8 mouse cellular contexts compared by ENCODE assay signal in the genomic region with DNA sequence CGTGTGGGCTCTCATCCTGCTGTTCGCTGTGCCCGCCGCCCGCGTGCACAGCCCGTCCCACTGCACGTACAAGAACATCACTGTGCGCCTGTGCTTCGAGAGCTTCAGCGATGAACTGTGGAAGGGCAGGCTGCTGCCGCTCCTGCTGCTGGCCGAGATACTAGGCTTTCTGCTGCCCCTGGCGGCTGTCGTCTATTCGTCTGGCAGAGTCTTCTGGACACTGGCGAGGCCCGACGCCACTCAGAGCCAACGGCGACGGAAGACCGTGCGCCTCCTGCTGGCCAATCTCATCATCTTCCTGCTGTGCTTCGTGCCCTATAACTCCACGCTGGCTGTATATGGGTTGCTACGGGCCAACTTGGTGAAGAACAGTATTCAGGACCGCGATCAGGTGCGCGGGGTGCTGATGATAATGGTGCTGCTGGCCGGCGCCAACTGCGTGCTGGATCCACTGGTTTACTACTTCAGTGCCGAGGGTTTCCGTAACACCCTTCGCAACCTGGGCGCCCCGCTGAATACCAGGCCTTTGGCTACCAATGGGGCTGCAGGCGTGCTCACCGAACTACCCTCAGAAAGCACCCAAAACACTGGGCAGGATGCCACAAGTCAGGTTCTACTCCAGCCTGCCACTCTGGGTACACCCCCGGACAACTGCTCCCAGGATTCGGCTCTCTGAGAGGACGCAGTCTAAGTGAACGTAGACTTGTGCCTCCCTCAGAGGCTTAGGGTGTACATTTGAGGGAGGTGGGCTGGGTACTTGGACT. TPM values are rescaled to one million over a fixed set of nuclear protein-coding genes. Genes with fewer than 3 reads are reported as not detected.
A peak's percentile ranks its signal among the peaks of the same experiment; 100 is the strongest.
DNase-seq lines count a peak whose midpoint lies in the region; ATAC-seq and TF ChIP-seq lines count a peak whose summit lies in the region.

No protein-coding gene starts in this region.

- no peaks in the 10 kb centered on the region for H3K4me1 ChIP-seq in bone marrow, adult 2 months (ENCODE audit: control insufficient read depth, insufficient read depth, low read length)
- peaks cover 8% of the 10 kb centered on the region for H3K4me1 ChIP-seq in embryonic facial prominence, embryonic 13.5 days
- H3K4me1 ChIP-seq in limb, embryonic 15.5 days = peaks cover 13% of the 10 kb centered on the region; the same call in 1 of the 2 replicates
- H3K4me1 ChIP-seq in neural tube, embryonic 11.5 days (ENCODE audit: control insufficient read depth, insufficient read depth, low read length) = peaks cover 3% of the 10 kb centered on the region; the same call in 1 of the 2 replicates

- 84% methylated on average over 45 of the region's 45 CpGs for WGBS in bone marrow, adult 2 months
- 22% methylated on average over 45 of the region's 45 CpGs for WGBS in embryonic facial prominence, embryonic 13.5 days
- 24% methylated on average over 45 of the region's 45 CpGs for WGBS in limb, embryonic 15.5 days
- WGBS in neural tube, embryonic 11.5 days = 23% methylated on average over 45 of the region's 45 CpGs

- no peaks in the 10 kb centered on the region for H3K36me3 ChIP-seq in embryonic facial prominence, embryonic 13.5 days
- no peaks in the 10 kb centered on the region for H3K36me3 ChIP-seq in limb, embryonic 15.5 days
- H3K36me3 ChIP-seq in neural tube, embryonic 11.5 days (ENCODE audit: control insufficient read depth, insufficient read depth, low read length) = no peaks in the 10 kb centered on the region

- DNase-seq in 3T3-L1 (ENCODE audit: low read depth, low spot score) = peak; percentile 72
- DNase-seq in heart, adult 9 months (ENCODE audit: low spot score in 2 of 2) = peak; percentile 86 to 91
- peak; percentile 94 for DNase-seq in kidney, adult 9 months
- DNase-seq in neural tube, embryonic 11.5 days (ENCODE audit: low spot score) = peak; percentile 96
- DNase-seq in urinary bladder, adult 2 months (ENCODE audit: low spot score) = peak; percentile 73

- H3K9me3 ChIP-seq in embryonic facial prominence, embryonic 13.5 days = no peaks in the 10 kb centered on the region
- H3K9me3 ChIP-seq in limb, embryonic 15.5 days = no peaks in the 10 kb centered on the region
- H3K9me3 ChIP-seq in neural tube, embryonic 11.5 days (ENCODE audit: control insufficient read depth, low read length) = no peaks in the 10 kb centered on the region

- H3K27ac ChIP-seq in bone marrow, adult 2 months (ENCODE audit: control insufficient read depth, insufficient read depth, low read depth, low read length, poor library complexity) = 0 out of 2 replicates have a peak overlapping the region, but pooled peaks have one; percentile 14
- peak overlapping the region; percentile 85 for H3K27ac ChIP-seq in embryonic facial prominence, embryonic 13.5 days
- peak overlapping the region; percentile 85 for H3K27ac ChIP-seq in limb, embryonic 15.5 days
- H3K27ac ChIP-seq in neural tube, embryonic 11.5 days (ENCODE audit: low read depth, low read length) = peak overlapping the region; percentile 83

- ATAC-seq in embryonic facial prominence, embryonic 13.5 days (ENCODE audit: insufficient number of reproducible peaks, insufficient read depth, low FRiP score, low TSS enrichment, low read depth) = peak; percentile 86
- peak; percentile 87 for ATAC-seq in limb, embryonic 15.5 days (ENCODE audit: insufficient number of reproducible peaks, low FRiP score, low TSS enrichment, low read depth)
- peak; percentile 90 for ATAC-seq in neural tube, embryonic 11.5 days (ENCODE audit: insufficient read depth, low FRiP score, low TSS enrichment)

- peak overlapping the region; percentile 77 for H3K9ac ChIP-seq in embryonic facial prominence, embryonic 13.5 days
- H3K9ac ChIP-seq in limb, embryonic 15.5 days = peak overlapping the region; percentile 46
- peak overlapping the region; percentile 75 for H3K9ac ChIP-seq in neural tube, embryonic 11.5 days (ENCODE audit: low read length)

- TF ChIP-seq POLR2A in bone marrow, adult 2 months (IDR thresholded peaks at IDR 0.05; ENCODE audit: borderline replicate concordance, control insufficient read depth, low read depth, low read length) = peak; percentile 23; the same call in 1 of the 2 replicates

- H3K4me2 ChIP-seq in embryonic facial prominence, embryonic 13.5 days = peak overlapping the region; percentile 78
- H3K4me2 ChIP-seq in limb, embryonic 15.5 days = peak overlapping the region; percentile 74
- H3K4me2 ChIP-seq in neural tube, embryonic 11.5 days (ENCODE audit: low read depth) = peak overlapping the region; percentile 72

- no peaks in the 10 kb centered on the region; the same call in 1 of the 2 replicates for H3K27me3 ChIP-seq in embryonic facial prominence, embryonic 13.5 days
- no peaks in the 10 kb centered on the region for H3K27me3 ChIP-seq in limb, embryonic 15.5 days
- H3K27me3 ChIP-seq in neural tube, embryonic 11.5 days (ENCODE audit: control insufficient read depth, insufficient read depth, low read length) = no peaks in the 10 kb centered on the region

- TF ChIP-seq CTCF in bone marrow, adult 2 months (IDR thresholded peaks at IDR 0.05; ENCODE audit: control insufficient read depth, insufficient read depth, low read length) = peak; percentile 39; the same call in 1 of the 2 replicates

- H3K4me3 ChIP-seq in bone marrow, adult 2 months (replicated peaks; ENCODE audit: control insufficient read depth, low read depth, low read length) = no peak overlapping the region
- H3K4me3 ChIP-seq in embryonic facial prominence, embryonic 13.5 days = peak overlapping the region; percentile 48
- peak overlapping the region; percentile 46 for H3K4me3 ChIP-seq in limb, embryonic 15.5 days
- H3K4me3 ChIP-seq in neural tube, embryonic 11.5 days (ENCODE audit: low read depth, low read length) = peak overlapping the region; percentile 36

RNA-seq across cellular contexts. Expression of gene Chd4, which starts 13.8 kb away (rescaled TPM):
- 66.8 and 106 TPM in 2 replicates for polyA plus RNA-seq in bone marrow, adult 2 months (2011; ENCODE audit: insufficient read depth, insufficient read length, low replicate concordance, missing spikeins)
- polyA plus RNA-seq in embryonic facial prominence, embryonic 13.5 days (2015; fragmentation: Nextera tagmentation; extraction: Ambion mirVana) = 83.3 and 91.2 TPM in 2 replicates
- polyA plus RNA-seq in limb, embryonic 15.5 days (2015; fragmentation: Nextera tagmentation; extraction: Ambion mirVana) = 66.7 TPM in 2 replicates
- 117 and 123 TPM in 2 replicates for polyA plus RNA-seq in neural tube, embryonic 11.5 days (2014; fragmentation: Nextera tagmentation; extraction: Ambion mirVana)
- 43.1 and 78.9 TPM in 2 replicates for polyA plus RNA-seq in urinary bladder, adult 2 months (2012; rRNA removed)

RNA-seq across cellular contexts. Expression of gene Lpar5, which starts 14.3 kb away (rescaled TPM):
- polyA plus RNA-seq in bone marrow, adult 2 months (2011; ENCODE audit: insufficient read depth, insufficient read length, low replicate concordance, missing spikeins) = not detected in 2 replicates
- polyA plus RNA-seq in embryonic facial prominence, embryonic 13.5 days (2015; fragmentation: Nextera tagmentation; extraction: Ambion mirVana) = 0.59 and 0.97 TPM in 2 replicates
- polyA plus RNA-seq in limb, embryonic 15.5 days (2015; fragmentation: Nextera tagmentation; extraction: Ambion mirVana) = 6.5 and 6.6 TPM in 2 replicates
- 0.34 and 0.57 TPM in 2 replicates for polyA plus RNA-seq in neural tube, embryonic 11.5 days (2014; fragmentation: Nextera tagmentation; extraction: Ambion mirVana)
- polyA plus RNA-seq in urinary bladder, adult 2 months (2012; rRNA removed) = 2.9 and 4.2 TPM in 2 replicates

RNA-seq across cellular contexts. Expression of gene Acrbp, which starts 32.5 kb away (rescaled TPM):
- 24.3 and 45.9 TPM in 2 replicates for polyA plus RNA-seq in bone marrow, adult 2 months (2011; ENCODE audit: insufficient read depth, insufficient read length, low replicate concordance, missing spikeins)
- polyA plus RNA-seq in embryonic facial prominence, embryonic 13.5 days (2015; fragmentation: Nextera tagmentation; extraction: Ambion mirVana) = 21.7 and 22.7 TPM in 2 replicates
- polyA plus RNA-seq in limb, embryonic 15.5 days (2015; fragmentation: Nextera tagmentation; extraction: Ambion mirVana) = 9.9 and 12.4 TPM in 2 replicates
- 10.9 and 11.7 TPM in 2 replicates for polyA plus RNA-seq in neural tube, embryonic 11.5 days (2014; fragmentation: Nextera tagmentation; extraction: Ambion mirVana)
- 23.5 and 24.7 TPM in 2 replicates for polyA plus RNA-seq in urinary bladder, adult 2 months (2012; rRNA removed)

RNA-seq across cellular contexts. Expression of gene Ing4, which starts 42.4 kb away (rescaled TPM):
- 19.6 and 42.0 TPM in 2 replicates for polyA plus RNA-seq in bone marrow, adult 2 months (2011; ENCODE audit: insufficient read depth, insufficient read length, low replicate concordance, missing spikeins)
- polyA plus RNA-seq in embryonic facial prominence, embryonic 13.5 days (2015; fragmentation: Nextera tagmentation; extraction: Ambion mirVana) = 164 and 187 TPM in 2 replicates
- 141 and 146 TPM in 2 replicates for polyA plus RNA-seq in limb, embryonic 15.5 days (2015; fragmentation: Nextera tagmentation; extraction: Ambion mirVana)
- 130 and 132 TPM in 2 replicates for polyA plus RNA-seq in neural tube, embryonic 11.5 days (2014; fragmentation: Nextera tagmentation; extraction: Ambion mirVana)
- 88.6 and 113 TPM in 2 replicates for polyA plus RNA-seq in urinary bladder, adult 2 months (2012; rRNA removed)

RNA-seq across cellular contexts. Expression of gene Nop2, which starts 49.7 kb away (rescaled TPM):
- 12.5 and 25.7 TPM in 2 replicates for polyA plus RNA-seq in bone marrow, adult 2 months (2011; ENCODE audit: insufficient read depth, insufficient read length, low replicate concordance, missing spikeins)
- 62.5 and 69.3 TPM in 2 replicates for polyA plus RNA-seq in embryonic facial prominence, embryonic 13.5 days (2015; fragmentation: Nextera tagmentation; extraction: Ambion mirVana)
- 54.4 and 58.0 TPM in 2 replicates for polyA plus RNA-seq in limb, embryonic 15.5 days (2015; fragmentation: Nextera tagmentation; extraction: Ambion mirVana)
- polyA plus RNA-seq in neural tube, embryonic 11.5 days (2014; fragmentation: Nextera tagmentation; extraction: Ambion mirVana) = 62.7 and 63.4 TPM in 2 replicates
- 23.1 TPM in 2 replicates for polyA plus RNA-seq in urinary bladder, adult 2 months (2012; rRNA removed)

Comparison
In these comparisons a context has a peak if more than half of its experiments do, and no peak if none do; other contexts are left out.
1. H3K27ac ChIP-seq: peak in every context shown above with its lines; median percentile 85 in embryonic facial prominence, embryonic 13.5 days; 85 in limb, embryonic 15.5 days; 83 in neural tube, embryonic 11.5 days; 14 in bone marrow, adult 2 months.